34 mouse cellular contexts compared by ENCODE assay signal in genomic region chr9:22366221-22366620, GRCm38 (mm10).
"Had no signal": no experiment of that assay in that cellular context is flagged by ENCODE, and none has a peak within 500 bp of the region (broad histone marks: within the 10 kb centered on the region; RNA-seq: fewer than 3 reads in every experiment).

No protein-coding gene starts in this region.

- H3K9ac ChIP-seq: heart, embryonic 12.5 days; heart, embryonic 13.5 days; heart, embryonic 15.5 days; hindbrain, embryonic 12.5 days; hindbrain, embryonic 13.5 days; hindbrain, embryonic 14.5 days; hindbrain, embryonic 15.5 days; intestine, embryonic 15.5 days; kidney, embryonic 15.5 days had no signal

- H3K4me1 ChIP-seq: heart, embryonic 13.5 days; heart, embryonic 15.5 days; hindbrain, embryonic 10.5 days; hindbrain, embryonic 12.5 days; hindbrain, embryonic 13.5 days; hindbrain, embryonic 15.5 days; intestine, embryonic 15.5 days; kidney, embryonic 15.5 days had no signal

- H3K4me3 ChIP-seq: heart, embryonic 12.5 days; heart, embryonic 13.5 days; heart, embryonic 15.5 days; hindbrain, embryonic 10.5 days; hindbrain, embryonic 12.5 days; hindbrain, embryonic 13.5 days; hindbrain, embryonic 15.5 days; intestine, embryonic 15.5 days; kidney, embryonic 15.5 days; layer of hippocampus, adult 2 months; left cerebral cortex, adult 2 months had no signal

- H3K9me3 ChIP-seq: heart, embryonic 12.5 days; heart, embryonic 13.5 days; heart, embryonic 15.5 days; hindbrain, embryonic 10.5 days; hindbrain, embryonic 12.5 days; hindbrain, embryonic 13.5 days; hindbrain, embryonic 15.5 days; intestine, embryonic 15.5 days; kidney, embryonic 15.5 days had no signal

- H3K27ac ChIP-seq: heart, embryonic 13.5 days; heart, embryonic 15.5 days; hindbrain, embryonic 10.5 days; hindbrain, embryonic 12.5 days; hindbrain, embryonic 13.5 days; hindbrain, embryonic 14.5 days; hindbrain, embryonic 15.5 days; hindbrain, postnatal 0 days; intestine, embryonic 15.5 days; kidney, embryonic 15.5 days; kidney, postnatal 0 days; layer of hippocampus, adult 2 months; left cerebral cortex, adult 2 months had no signal

- H3K36me3 ChIP-seq: hindbrain, embryonic 15.5 days had no signal

- H3K27me3 ChIP-seq: heart, embryonic 12.5 days; heart, embryonic 13.5 days; heart, embryonic 15.5 days; hindbrain, embryonic 12.5 days; hindbrain, embryonic 13.5 days; hindbrain, embryonic 15.5 days; intestine, embryonic 15.5 days; kidney, embryonic 15.5 days had no signal

- DNase-seq: heart, postnatal 10 days; heart, postnatal 14 days; heart, postnatal 4 days; kidney, adult 11 months; kidney, adult 18-20 months; kidney, adult 2 months; kidney, adult 8-10 months; kidney, adult 9 months; kidney, postnatal 10 days; kidney, postnatal 14 days; kidney, postnatal 25 days; kidney, postnatal 36 days; kidney, postnatal 4 days; layer of hippocampus, adult 9-11 months; layer of hippocampus, postnatal 36 days had no signal

- H3K4me2 ChIP-seq: heart, embryonic 11.5 days; heart, embryonic 12.5 days; heart, embryonic 13.5 days; heart, embryonic 15.5 days; hindbrain, embryonic 12.5 days; hindbrain, embryonic 13.5 days; hindbrain, embryonic 14.5 days; hindbrain, embryonic 15.5 days; intestine, embryonic 15.5 days; kidney, embryonic 15.5 days had no signal

- ATAC-seq: hindbrain, embryonic 16.5 days; hindbrain, postnatal 0 days; inflammation-experienced regulatory T-cells, adult 6 months; intestine, embryonic 15.5 days; intestine, embryonic 16.5 days; intestine, postnatal 0 days had no signal
